Mouse (Mus musculus): Measurements from ENCODE around the gene Lrrc25. TPM values are rescaled to one million over a fixed set of nuclear protein-coding genes. Genes with fewer than 3 reads are reported as not detected.

Gene Lrrc25
- total and polyA plus RNA-seq, 3 experiments = 0.30 to 5.9 (median 2.4) TPM

GRCm38 (mm10) chr8:70615281-70615680 lies 674 bp upstream of the Lrrc25 start:
- Histone ChIP-seq H3K79me2 (replicated peaks; ENCODE audit: control insufficient read depth, extremely low read depth, insufficient read depth, poor library complexity, severe bottlenecking) (no peaks in the 10 kb centered on the region), H3K4me1 (ENCODE audit: control insufficient read depth in 1 of 2, insufficient read depth in 2 of 2) (peaks cover 29 to 74% of the 10 kb centered on the region in 2 experiments), H3K27ac (ENCODE audit: insufficient read depth, low read depth) (no peak overlapping the region), H3K9ac (ENCODE audit: insufficient read depth, low read depth) (no peak overlapping the region), H3K4me2 (ENCODE audit: insufficient read depth, low read depth, poor library complexity, severe bottlenecking) (no peak overlapping the region), H3K27me3 (replicated peaks) (no peaks in the 10 kb centered on the region), H3K4me3 (replicated peaks in 1 of 3; ENCODE audit: low read depth in 2 of 3, low read length in 2 of 3, poor library complexity in 1 of 3) (no peak overlapping the region), H3K36me3 (replicated peaks in 1 of 2; ENCODE audit: control insufficient read depth in 1 of 2, insufficient read depth in 1 of 2, low read length in 1 of 2) (peaks cover 0 to 2% of the 10 kb centered on the region in 2 experiments), H3K9me3 (replicated peaks; ENCODE audit: low read length) (no peaks in the 10 kb centered on the region)
- in situ Hi-C loops (cut with MboI; ENCODE audit: low pct_ligation_motif_present, low pct_unique_long_range_greater_than_20kb, low sequenced_read_pairs) = no loop called here
- TF ChIP-seq SMC3 (IDR thresholded peaks at IDR 0.05; ENCODE audit: low read depth, low read length) = no peak
- TF ChIP-seq SIN3A (IDR thresholded peaks at IDR 0.05; ENCODE audit: low read length) = no peak
- TF ChIP-seq MYC (IDR thresholded peaks at IDR 0.05; ENCODE audit: low read depth, low read length) = no peak
- TF ChIP-seq ZNF384 (IDR thresholded peaks at IDR 0.05; ENCODE audit: low read depth, low read length) = no peak
- TF ChIP-seq POLR2AphosphoS2 (IDR thresholded peaks at IDR 0.05; ENCODE audit: low read depth, low read length) = no peak
- TF ChIP-seq ELF1 (IDR thresholded peaks at IDR 0.05; ENCODE audit: low read depth, low read length) = no peak
- TF ChIP-seq TBP (conservative IDR thresholded peaks at IDR 0.05; ENCODE audit: low read depth, low read length) = no peak
- TF ChIP-seq ZKSCAN1 (IDR thresholded peaks at IDR 0.05; ENCODE audit: borderline replicate concordance, low read depth, low read length) = no peak
- TF ChIP-seq MEF2A (IDR thresholded peaks at IDR 0.05; ENCODE audit: borderline replicate concordance, low read depth, low read length) = no peak
- no peak for TF ChIP-seq TCF12 (IDR thresholded peaks at IDR 0.05; ENCODE audit: low read depth, low read length)
- no peak for TF ChIP-seq BHLHE40 (IDR thresholded peaks at IDR 0.05; ENCODE audit: low read depth, low read length)
- no peak for TF ChIP-seq E2F4 (IDR thresholded peaks at IDR 0.05; ENCODE audit: insufficient replicate concordance, low read depth, low read length)
- dilution Hi-C loops (cut with MboI; ENCODE audit: extremely low pct_ligation_motif_present, extremely low pct_unique_long_range_greater_than_20kb, low sequenced_read_pairs) = no loop called here
- DNase-seq (ENCODE audit: extremely low read depth) = no peak

GRCm38 (mm10) chr8:70616645-70617044 lies 690 bp downstream of the Lrrc25 start:
- H3K9ac ChIP-seq (ENCODE audit: insufficient read depth, low read depth) = no peak overlapping the region
- no peaks in the 10 kb centered on the region for H3K79me2 ChIP-seq (replicated peaks; ENCODE audit: control insufficient read depth, extremely low read depth, insufficient read depth, poor library complexity, severe bottlenecking)
- DNase-seq (ENCODE audit: extremely low read depth) = peak; percentile 45
- H3K27me3 ChIP-seq (replicated peaks) = no peaks in the 10 kb centered on the region
- dilution Hi-C loops (cut with MboI; ENCODE audit: extremely low pct_ligation_motif_present, extremely low pct_unique_long_range_greater_than_20kb, low sequenced_read_pairs) = no loop called here
- H3K4me3 ChIP-seq (replicated peaks in 1 of 3; ENCODE audit: low read depth in 2 of 3, low read length in 2 of 3, poor library complexity in 1 of 3) = no peak overlapping the region
- no peak overlapping the region for H3K4me2 ChIP-seq (ENCODE audit: insufficient read depth, low read depth, poor library complexity, severe bottlenecking)
- in situ Hi-C loops (cut with MboI; ENCODE audit: low pct_ligation_motif_present, low pct_unique_long_range_greater_than_20kb, low sequenced_read_pairs) = no loop called here
- TF ChIP-seq POLR2AphosphoS2 (IDR thresholded peaks at IDR 0.05; ENCODE audit: low read depth, low read length) (no peak), ETS1 (conservative IDR thresholded peaks at IDR 0.05; ENCODE audit: low read depth, low read length) (no peak), MYC (IDR thresholded peaks at IDR 0.05; ENCODE audit: low read depth, low read length) (no peak), KAT2A (IDR thresholded peaks at IDR 0.05; ENCODE audit: insufficient replicate concordance, low read length) (no peak)
- H3K36me3 ChIP-seq (replicated peaks in 1 of 2; ENCODE audit: control insufficient read depth in 1 of 2, insufficient read depth in 1 of 2, low read length in 1 of 2) = peaks cover 0 to 6% of the 10 kb centered on the region in 2 experiments
- H3K9me3 ChIP-seq (replicated peaks; ENCODE audit: low read length) = no peaks in the 10 kb centered on the region
- no peak overlapping the region for H3K27ac ChIP-seq (ENCODE audit: insufficient read depth, low read depth)
- H3K4me1 ChIP-seq (ENCODE audit: control insufficient read depth in 1 of 2, insufficient read depth in 2 of 2) = peaks cover 29 to 72% of the 10 kb centered on the region in 2 experiments
